Mouse (Mus musculus): ENCODE measurements around the gene Adar. TPM values are rescaled to one million over a fixed set of nuclear protein-coding genes. Genes with fewer than 3 reads are reported as not detected.

Adar gene
- polyA plus RNA-seq (2016; fragmentation: Nextera tagmentation; extraction: Ambion mirVana): 9.9 and 10.4 TPM in 2 replicates

DNA sequence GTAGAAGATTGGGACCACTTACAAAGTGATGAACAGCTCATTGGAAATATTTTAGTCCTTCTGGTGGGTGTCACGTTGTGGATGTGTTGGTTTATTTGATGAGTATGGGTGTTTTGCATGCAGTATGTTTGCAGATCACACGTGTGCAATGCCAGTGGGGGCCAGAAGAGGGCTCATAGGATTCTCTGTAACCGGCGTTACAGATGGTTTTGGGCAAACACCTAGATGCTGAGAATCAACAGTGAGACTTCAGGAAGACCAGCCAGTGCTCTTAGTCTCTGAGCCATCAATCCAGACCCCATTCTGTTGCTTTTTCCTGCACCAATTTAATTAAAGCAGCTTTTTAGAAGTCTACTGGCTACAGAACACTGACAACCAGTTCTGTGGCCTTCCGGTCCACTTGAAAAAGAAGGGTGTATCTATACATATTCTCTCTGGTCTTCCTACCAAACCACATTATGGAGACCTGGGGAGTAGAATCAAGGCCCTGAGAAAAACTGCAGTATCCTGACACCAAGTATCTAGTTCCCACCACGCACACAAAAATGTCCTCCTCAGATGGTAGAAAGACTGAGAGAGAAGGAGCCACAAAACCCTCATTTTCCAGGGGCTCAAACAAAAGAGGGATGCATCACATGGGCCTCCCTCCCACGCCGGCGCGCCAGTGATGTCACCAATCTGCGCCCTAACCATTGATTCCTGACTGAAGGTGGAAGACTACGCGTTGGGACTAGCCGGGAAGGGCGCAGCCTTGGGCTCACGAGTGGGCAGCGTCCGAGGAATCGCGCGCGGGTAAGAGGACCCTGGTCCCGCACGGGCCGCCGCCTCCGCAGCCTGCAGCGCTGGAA lies at the start of gene Adar:
TSS of gene Adar (plus strand) at position 664 of the 848 bp plus-strand sequence.
- 6% methylated on average over 28 of the region's 28 CpGs for WGBS (ENCODE audit: insufficient replicate concordance)
- peak within 1 kb of the TSS; percentile 73 for H3K9ac ChIP-seq
- H3K4me2 ChIP-seq: peak within 1 kb of the TSS; percentile 89
- H3K27me3 ChIP-seq (replicated peaks): peaks cover 21% of the 10 kb centered on the region
- peaks cover 28% of the 10 kb centered on the region for H3K4me1 ChIP-seq
- peak; percentile 54; the same call in 1 of the 2 replicates for ATAC-seq
- H3K27ac ChIP-seq: no peak within 1 kb of the TSS
- no peaks in the 10 kb centered on the region for H3K36me3 ChIP-seq
- H3K9me3 ChIP-seq (replicated peaks): no peaks in the 10 kb centered on the region
- H3K4me3 ChIP-seq: peak within 1 kb of the TSS; percentile 70

GRCm38 (mm10) chr3:89667131-89667530 lies 47.7 kb upstream of the Adar start:
- peaks cover 21% of the 10 kb centered on the region; the same call in 1 of the 2 replicates for H3K27me3 ChIP-seq (replicated peaks)
- H3K36me3 ChIP-seq: no peaks in the 10 kb centered on the region
- H3K4me2 ChIP-seq: no peak overlapping the region
- H3K9ac ChIP-seq: no peak overlapping the region
- ATAC-seq: no peak
- 0 out of 2 replicates have a peak, but pooled peaks cover 3% of the 10 kb centered on the region for H3K4me1 ChIP-seq
- H3K27ac ChIP-seq: no peak overlapping the region
- no peaks in the 10 kb centered on the region for H3K9me3 ChIP-seq (replicated peaks)
- H3K4me3 ChIP-seq: no peak overlapping the region
- WGBS (ENCODE audit: insufficient replicate concordance): 25% methylated on average over 11 of the region's 11 CpGs

- Histone ChIP-seq H3K4me1 (no peaks in the 10 kb centered on the region), H3K27ac (no peak overlapping the region), H3K36me3 (no peaks in the 10 kb centered on the region), H3K4me3 (no peak overlapping the region), H3K4me2 (no peak overlapping the region), H3K27me3 (replicated peaks) (0 out of 2 replicates have a peak, but pooled peaks cover 9% of the 10 kb centered on the region), H3K9me3 (replicated peaks) (no peaks in the 10 kb centered on the region), H3K9ac (no peak overlapping the region)
- no peak for ATAC-seq
- 48% methylated on average over 6 of the region's 6 CpGs for WGBS (ENCODE audit: insufficient replicate concordance)
These were observed 43.5 kb upstream of the Adar start for GRCm38 (mm10) chr3:89671334-89671733.

DNA sequence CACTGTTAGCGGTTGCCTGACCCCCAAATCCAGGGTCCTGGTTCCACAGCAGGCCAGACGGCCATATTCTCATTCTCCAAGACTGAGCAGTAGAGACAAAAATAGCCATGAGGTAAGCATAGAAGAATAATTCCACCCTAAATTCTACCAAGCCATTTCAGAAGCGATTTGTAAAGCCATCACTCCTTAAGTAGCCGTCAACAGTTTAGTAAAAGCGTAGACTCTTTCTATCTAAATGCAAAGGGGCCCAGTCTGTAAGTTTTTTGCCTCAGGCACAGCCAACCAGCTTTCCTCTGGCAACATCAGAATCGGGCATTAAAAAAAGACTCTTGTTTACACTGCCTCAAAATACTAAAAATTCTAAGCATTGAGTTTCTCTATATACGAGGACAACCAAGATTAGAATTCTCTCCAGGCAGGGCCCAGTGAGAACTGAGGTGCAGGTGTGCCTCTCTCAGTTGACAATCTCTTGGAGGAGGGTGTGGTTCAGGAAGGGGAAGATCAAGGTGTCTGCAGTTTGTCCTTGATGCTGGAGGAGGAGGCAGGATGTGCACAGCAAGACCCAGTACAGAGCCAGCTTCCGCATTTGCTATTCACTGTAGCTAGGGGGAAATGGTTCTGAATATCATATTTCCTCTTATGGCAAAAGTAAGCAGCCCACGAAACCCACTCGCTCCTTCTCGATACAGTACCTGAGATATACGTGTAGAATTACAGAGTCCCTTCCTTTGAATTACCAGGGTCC lies 42.1 kb upstream of the Adar start:
- ATAC-seq: no peak
- no peak overlapping the region for H3K27ac ChIP-seq
- no peak overlapping the region for H3K4me3 ChIP-seq
- H3K4me1 ChIP-seq: no peaks in the 10 kb centered on the region
- H3K9me3 ChIP-seq (replicated peaks): no peaks in the 10 kb centered on the region
- H3K36me3 ChIP-seq: no peaks in the 10 kb centered on the region
- 66% methylated on average over 12 of the region's 12 CpGs for WGBS (ENCODE audit: insufficient replicate concordance)
- H3K27me3 ChIP-seq (replicated peaks): 0 out of 2 replicates have a peak, but pooled peaks cover 8% of the 10 kb centered on the region
- H3K9ac ChIP-seq: no peak overlapping the region
- H3K4me2 ChIP-seq: no peak overlapping the region

DNA sequence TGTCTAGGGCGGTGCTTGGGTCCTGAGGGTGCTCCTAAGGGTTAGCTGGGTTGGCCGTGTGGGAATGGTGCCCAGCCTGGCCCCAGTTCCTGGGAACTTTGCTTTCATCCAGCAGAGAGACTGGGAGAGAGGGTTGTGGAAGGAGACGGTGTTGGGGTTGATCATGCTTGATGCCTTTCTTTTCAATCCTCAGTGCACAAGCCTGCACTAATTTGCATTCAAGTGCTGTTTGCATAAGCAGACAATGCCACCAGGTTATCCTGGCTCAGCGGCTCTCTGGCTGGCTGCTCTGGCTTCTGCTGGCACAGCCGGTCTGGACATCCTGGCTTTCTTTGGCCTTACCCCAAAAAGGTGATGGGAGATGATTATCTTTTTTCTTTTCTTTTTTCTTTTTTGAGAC lies 37.2 kb upstream of the Adar start:
- ATAC-seq: no peak
- H3K4me3 ChIP-seq: no peak overlapping the region
- H3K9ac ChIP-seq: no peak overlapping the region
- H3K9me3 ChIP-seq (replicated peaks): no peaks in the 10 kb centered on the region
- no peak overlapping the region for H3K4me2 ChIP-seq
- no peaks in the 10 kb centered on the region for H3K36me3 ChIP-seq
- peaks cover 17% of the 10 kb centered on the region for H3K27me3 ChIP-seq (replicated peaks)
- 70% methylated on average over 5 of the region's 5 CpGs for WGBS (ENCODE audit: insufficient replicate concordance)
- no peak overlapping the region for H3K27ac ChIP-seq
- no peaks in the 10 kb centered on the region for H3K4me1 ChIP-seq

DNA sequence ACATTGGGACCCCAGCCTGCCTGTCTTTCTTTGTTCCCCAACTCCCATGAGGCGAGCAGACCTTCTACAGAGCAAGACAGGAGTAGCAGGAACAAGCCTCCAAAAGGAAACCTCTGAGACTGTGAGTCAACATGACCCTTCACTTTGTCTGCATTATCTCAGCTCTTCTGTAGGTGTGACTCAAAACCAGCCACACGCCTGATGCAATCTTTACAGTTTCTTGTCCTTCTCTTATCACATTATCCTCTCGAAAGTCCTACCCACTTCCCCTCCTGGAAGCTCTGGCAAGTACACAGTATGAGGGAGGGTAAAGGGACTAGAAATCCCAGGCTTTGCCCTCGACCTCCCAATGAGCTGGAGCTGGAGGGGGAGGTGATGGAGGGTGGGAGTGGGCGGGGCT lies 28.8 kb upstream of the Adar start:
- 0 out of 2 replicates have a peak, but pooled peaks cover 4% of the 10 kb centered on the region for H3K9me3 ChIP-seq (replicated peaks)
- no peak for ATAC-seq
- 13% methylated on average over 5 of the region's 5 CpGs for WGBS (ENCODE audit: insufficient replicate concordance)

GRCm38 (mm10) chr3:89688694-89689581 lies 25.9 kb upstream of the Adar start:
- peaks cover 32% of the 10 kb centered on the region for H3K27me3 ChIP-seq (replicated peaks)
- 9% methylated on average over 25 of the region's 25 CpGs for WGBS (ENCODE audit: insufficient replicate concordance)
- H3K4me3 ChIP-seq: peak overlapping the region; percentile 38
- peak overlapping the region; percentile 58 for H3K4me2 ChIP-seq
- H3K4me1 ChIP-seq: no peaks in the 10 kb centered on the region
- ATAC-seq: no peak; the same call in 1 of the 2 replicates
- no peak overlapping the region for H3K27ac ChIP-seq
- no peaks in the 10 kb centered on the region for H3K36me3 ChIP-seq
- H3K9ac ChIP-seq: peak overlapping the region; percentile 35; the same call in 1 of the 2 replicates
- 0 out of 2 replicates have a peak, but pooled peaks cover 4% of the 10 kb centered on the region for H3K9me3 ChIP-seq (replicated peaks)

More for the DNA sequence above, 28.8 kb upstream of the Adar start:
- H3K9ac ChIP-seq: no peak overlapping the region
- H3K36me3 ChIP-seq: no peaks in the 10 kb centered on the region
- H3K4me3 ChIP-seq: no peak overlapping the region
- H3K27me3 ChIP-seq (replicated peaks): peaks cover 51% of the 10 kb centered on the region
- H3K4me1 ChIP-seq: no peaks in the 10 kb centered on the region
- no peak overlapping the region for H3K4me2 ChIP-seq
- H3K27ac ChIP-seq: no peak overlapping the region

DNA sequence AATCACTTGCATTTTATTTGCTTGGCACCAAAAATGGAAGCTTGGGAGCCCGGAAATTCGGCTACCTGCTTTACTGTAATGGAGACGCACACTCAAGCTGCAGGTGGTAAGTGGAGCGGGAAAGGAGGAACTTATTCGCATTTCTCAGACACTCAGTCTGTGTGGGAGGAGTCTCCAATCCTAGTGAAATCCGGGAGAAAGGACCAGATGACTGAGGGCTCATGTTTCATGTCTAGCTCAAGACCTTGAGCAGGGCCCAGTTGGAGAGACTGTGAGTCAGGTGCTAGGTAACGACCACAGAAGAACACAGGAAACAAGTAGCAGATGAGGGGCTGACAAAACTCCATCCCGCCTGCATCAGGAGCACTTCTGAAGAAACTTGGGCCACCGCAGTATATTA lies 23.0 kb upstream of the Adar start:
- Histone ChIP-seq H3K27me3 (replicated peaks) (peaks cover 27% of the 10 kb centered on the region), H3K36me3 (no peaks in the 10 kb centered on the region), H3K4me1 (no peaks in the 10 kb centered on the region), H3K4me3 (no peak overlapping the region), H3K4me2 (no peak overlapping the region), H3K27ac (no peak overlapping the region), H3K9ac (no peak overlapping the region), H3K9me3 (replicated peaks) (0 out of 2 replicates have a peak, but pooled peaks cover 4% of the 10 kb centered on the region)
- no peak for ATAC-seq
- 54% methylated on average over 9 of the region's 9 CpGs for WGBS (ENCODE audit: insufficient replicate concordance)

DNA sequence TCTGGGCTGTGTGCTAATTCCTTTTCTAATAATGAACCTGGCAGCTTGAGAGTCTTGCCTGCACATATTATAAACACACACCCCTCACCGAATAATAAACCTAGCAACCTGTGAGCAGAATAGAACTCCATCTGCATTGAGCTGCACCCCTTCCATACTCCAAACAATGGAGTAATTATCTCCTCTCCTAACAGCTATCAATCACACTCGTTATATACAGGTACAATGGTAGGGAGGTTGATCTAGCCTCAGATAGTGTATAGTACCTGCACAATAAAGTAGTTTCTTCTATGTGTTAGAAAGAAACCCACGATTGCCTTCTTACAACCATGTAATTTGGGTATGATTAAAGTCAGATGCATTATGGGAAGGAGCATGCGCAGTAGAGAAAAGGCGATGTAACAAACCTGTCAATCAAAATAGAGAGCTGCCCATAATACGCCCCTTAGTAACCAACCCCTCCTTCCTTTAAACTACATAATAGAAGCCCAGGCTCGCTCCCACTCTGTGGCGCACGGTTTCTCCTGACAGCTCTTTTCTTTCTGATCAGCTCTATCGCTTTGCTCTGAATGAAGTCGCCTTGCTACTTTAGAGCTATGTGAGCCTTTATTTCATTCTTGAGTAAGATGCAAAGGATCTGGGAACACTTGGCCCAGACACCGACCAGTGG lies 18.5 kb upstream of the Adar start:
- Histone ChIP-seq H3K9me3 (replicated peaks) (no peaks in the 10 kb centered on the region), H3K27ac (no peak overlapping the region), H3K4me2 (no peak overlapping the region), H3K36me3 (no peaks in the 10 kb centered on the region), H3K27me3 (replicated peaks) (no peaks in the 10 kb centered on the region), H3K4me1 (no peaks in the 10 kb centered on the region), H3K4me3 (no peak overlapping the region), H3K9ac (no peak overlapping the region)
- WGBS (ENCODE audit: insufficient replicate concordance): 68% methylated on average over 12 of the region's 12 CpGs
- no peak for ATAC-seq

DNA sequence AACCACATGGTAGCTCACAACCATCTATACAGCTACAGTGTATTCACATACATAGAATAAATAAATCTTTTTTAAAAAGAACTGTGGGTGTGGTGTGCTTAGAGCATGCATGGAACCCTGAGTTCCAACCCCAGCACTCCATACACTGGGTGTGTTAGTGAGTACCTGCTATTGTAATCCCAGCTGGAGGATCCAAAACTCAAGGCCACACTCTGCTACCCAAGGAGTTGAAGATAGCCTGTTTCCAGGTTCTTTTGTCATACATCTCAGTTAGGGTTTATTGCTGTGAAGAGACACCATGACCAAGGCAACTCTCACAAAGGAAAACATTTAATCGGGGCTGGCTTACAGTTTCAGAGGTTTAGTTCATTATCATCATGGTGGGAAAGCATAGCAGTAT lies 15.9 kb upstream of the Adar start:
- Histone ChIP-seq H3K9me3 (replicated peaks) (no peaks in the 10 kb centered on the region), H3K27me3 (replicated peaks) (peaks cover 6% of the 10 kb centered on the region; the same call in 1 of the 2 replicates), H3K36me3 (no peaks in the 10 kb centered on the region), H3K9ac (no peak overlapping the region), H3K4me1 (no peaks in the 10 kb centered on the region), H3K4me2 (no peak overlapping the region), H3K27ac (no peak overlapping the region), H3K4me3 (no peak overlapping the region)
- 81% methylated on average over 1 of the region's 1 CpGs for WGBS (ENCODE audit: insufficient replicate concordance)
- no peak for ATAC-seq

- Histone ChIP-seq H3K4me2 (no peak overlapping the region), H3K27ac (no peak overlapping the region), H3K4me3 (no peak overlapping the region), H3K9me3 (replicated peaks) (no peaks in the 10 kb centered on the region), H3K9ac (no peak overlapping the region), H3K4me1 (no peaks in the 10 kb centered on the region), H3K36me3 (no peaks in the 10 kb centered on the region), H3K27me3 (replicated peaks) (peaks cover 8% of the 10 kb centered on the region)
- WGBS (ENCODE audit: insufficient replicate concordance): 75% methylated on average over 11 of the region's 11 CpGs
- no peak for ATAC-seq
These were observed 14.4 kb upstream of the Adar start for GRCm38 (mm10) chr3:89700461-89700860.
